Mouse (Mus musculus): ENCODE measurements around the gene Gm614. TPM values are rescaled to one million over a fixed set of nuclear protein-coding genes. Genes with fewer than 3 reads are reported as not detected.

Gene Gm614
- polyA plus RNA-seq, 1 experiment from 2014 or later = not detected

DNA sequence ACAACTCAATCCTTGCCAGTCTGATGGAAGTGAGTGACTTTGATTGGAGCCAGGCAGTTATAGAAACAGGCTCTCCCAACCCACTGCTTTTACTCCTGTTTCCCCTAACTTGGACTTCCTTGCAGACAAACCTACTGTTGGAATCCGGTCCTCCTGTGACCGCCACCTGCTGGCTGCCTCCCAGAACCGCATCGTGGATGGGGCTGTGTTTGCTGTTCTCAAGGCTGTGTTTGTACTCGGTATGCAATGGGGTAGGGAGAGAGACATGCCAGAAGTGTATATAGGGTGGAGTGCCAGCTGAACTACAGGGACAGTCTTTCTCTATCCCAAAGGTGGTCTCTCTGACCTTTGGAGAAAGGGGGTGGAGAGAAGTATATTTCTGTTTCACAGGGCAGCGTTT, 21.7 kb upstream of the Gm614 start:
- Histone ChIP-seq H3K4me1 (no peaks in the 10 kb centered on the region), H3K9me3 (replicated peaks) (no peaks in the 10 kb centered on the region), H3K27me3 (ENCODE audit: low read depth, poor library complexity, severe bottlenecking) (peaks cover 99% of the 10 kb centered on the region), H3K27ac (no peak overlapping the region), H3K4me3 (no peak overlapping the region), H3K36me3 (peaks cover 100% of the 10 kb centered on the region)
- peak; percentile 71 for DNase-seq (ENCODE audit: low spot score)
- WGBS = 34% methylated on average over 6 of the region's 6 CpGs

DNA sequence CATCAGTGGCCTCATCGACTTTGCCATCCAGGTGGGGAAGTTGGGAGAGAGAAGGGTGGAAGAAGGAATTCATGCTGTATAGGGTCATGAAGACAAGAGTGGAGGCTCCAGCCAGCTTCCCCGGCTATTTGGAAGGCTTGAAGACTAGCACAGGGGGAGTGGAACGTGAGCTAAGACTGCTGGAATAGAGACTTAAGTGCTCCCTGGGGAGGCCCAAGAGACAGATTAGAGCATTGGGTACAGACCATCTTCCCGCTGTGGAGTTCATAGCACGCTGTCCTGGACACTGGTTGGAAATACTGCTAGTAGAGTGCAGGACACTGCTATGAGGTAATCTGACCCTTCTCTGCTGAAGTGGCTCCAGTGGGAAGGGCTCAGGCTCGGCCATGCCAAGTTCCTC, 19.0 kb upstream of the Gm614 start:
- DNase-seq (ENCODE audit: low spot score) = no peak
- H3K4me1 ChIP-seq = no peaks in the 10 kb centered on the region
- peaks cover 99% of the 10 kb centered on the region for H3K36me3 ChIP-seq
- no peak overlapping the region for H3K4me3 ChIP-seq
- 77% methylated on average over 6 of the region's 6 CpGs for WGBS
- no peak overlapping the region for H3K27ac ChIP-seq
- H3K27me3 ChIP-seq (ENCODE audit: low read depth, poor library complexity, severe bottlenecking) = peaks cover 98% of the 10 kb centered on the region
- H3K9me3 ChIP-seq (replicated peaks) = no peaks in the 10 kb centered on the region

DNA sequence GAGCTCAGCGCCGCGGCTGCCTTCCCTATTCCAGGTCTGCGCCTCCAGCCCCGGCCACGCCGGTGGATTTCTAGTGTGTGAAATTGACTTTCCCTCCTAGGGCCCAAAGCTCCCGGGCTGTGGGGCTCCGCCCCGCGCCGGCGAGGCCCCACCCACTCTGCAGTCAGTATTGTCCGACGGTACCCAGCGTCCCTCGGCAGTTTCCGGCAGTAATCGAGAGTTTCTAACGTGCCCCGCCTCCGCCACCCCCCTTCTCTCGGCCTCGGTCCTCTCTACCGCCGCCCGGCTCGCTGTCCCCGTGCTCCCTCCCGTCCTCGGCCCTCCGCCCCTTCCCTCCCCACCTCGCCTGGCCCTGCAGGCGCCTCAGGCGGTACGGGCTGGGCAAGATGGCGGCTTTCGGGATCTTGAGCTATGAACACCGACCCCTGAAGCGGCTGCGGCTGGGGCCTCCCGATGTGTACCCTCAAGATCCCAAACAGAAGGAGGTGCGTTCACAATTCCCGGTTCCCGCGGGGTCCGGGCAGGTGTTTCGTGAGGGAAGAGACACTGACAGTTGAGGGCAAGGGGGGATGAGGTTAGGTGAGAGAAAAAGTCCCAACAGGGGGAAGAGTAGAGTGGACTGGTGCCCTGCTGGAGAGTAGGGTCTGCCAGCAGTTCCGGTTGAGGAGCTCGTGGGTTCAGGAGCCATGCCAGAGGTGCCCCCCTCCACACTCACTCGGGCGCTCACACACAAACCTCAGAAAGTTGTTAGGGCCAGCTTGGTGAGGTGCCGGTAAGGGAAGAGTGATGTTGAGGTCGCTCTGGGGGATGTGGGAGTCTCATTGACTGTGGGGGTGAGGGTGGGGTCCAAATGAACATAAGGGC, 10.3 kb upstream of the Gm614 start, which contains the start of gene Med12:
Gene Med12, plus strand, starts transcription at position 156 of the 864 bp plus-strand sequence.
- H3K4me3 ChIP-seq = peak within 1 kb of the TSS; percentile 65
- no peaks in the 10 kb centered on the region for H3K9me3 ChIP-seq (replicated peaks)
- peaks cover 89% of the 10 kb centered on the region for H3K27me3 ChIP-seq (ENCODE audit: low read depth, poor library complexity, severe bottlenecking)
- peaks cover 39% of the 10 kb centered on the region for H3K36me3 ChIP-seq
- 13% methylated on average over 53 of the region's 54 CpGs for WGBS
- peak within 1 kb of the TSS; percentile 90 for H3K27ac ChIP-seq
- peaks cover 14% of the 10 kb centered on the region; the same call in 1 of the 2 replicates for H3K4me1 ChIP-seq
- DNase-seq (ENCODE audit: low spot score) = peak; percentile 85

DNA sequence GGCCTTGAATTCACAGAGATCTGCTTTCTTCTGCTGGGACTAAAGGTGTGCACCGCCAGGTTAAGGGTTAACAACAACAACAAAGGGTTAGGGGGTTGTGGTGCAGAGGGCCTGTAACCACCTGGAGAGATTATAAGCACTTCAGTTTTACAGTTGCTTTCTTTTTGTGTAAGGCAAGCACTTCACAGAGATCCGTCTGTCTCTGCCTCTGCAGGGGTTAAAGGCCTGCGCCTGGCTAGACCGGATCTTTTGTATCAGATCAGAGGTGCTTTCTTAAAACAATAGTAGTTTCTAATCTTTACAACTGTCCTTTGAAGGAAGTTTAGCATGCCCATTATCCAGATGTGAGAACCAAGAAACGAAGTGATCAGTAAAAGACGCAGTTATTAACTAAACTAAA, 9.6 kb upstream of the Gm614 start:
- WGBS = 20% methylated on average over 6 of the region's 6 CpGs
- peak overlapping the region; percentile 90 for H3K27ac ChIP-seq
- no peaks in the 10 kb centered on the region for H3K9me3 ChIP-seq (replicated peaks)

DNA sequence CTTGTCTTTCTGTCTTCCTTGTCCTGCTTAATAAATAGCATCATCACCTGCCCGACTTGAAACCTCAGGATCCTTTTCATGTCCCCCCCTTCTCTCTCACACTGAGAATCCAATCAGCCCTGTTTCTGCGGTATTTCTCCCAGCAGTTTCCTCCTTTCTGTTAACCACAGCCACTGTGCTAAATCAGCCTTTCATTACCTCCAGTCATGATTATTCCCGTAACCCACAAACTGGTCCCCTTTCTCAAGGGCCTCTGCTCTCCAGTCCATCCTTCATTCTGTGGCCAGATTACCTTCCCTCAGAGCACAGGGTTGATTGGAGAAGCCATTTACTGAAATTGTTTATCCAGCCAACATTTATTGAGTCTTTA, 4.9 kb upstream of the Gm614 start, which contains the start of gene Gm20489:
Gene Gm20489, minus strand, starts transcription at position 269 of the 370 bp plus-strand sequence.
- no peak for DNase-seq (ENCODE audit: low spot score)
- Histone ChIP-seq H3K27ac (no peak within 1 kb of the TSS; the same call in 1 of the 2 replicates), H3K27me3 (ENCODE audit: low read depth, poor library complexity, severe bottlenecking) (peaks cover 87% of the 10 kb centered on the region), H3K36me3 (no peaks in the 10 kb centered on the region), H3K4me3 (no peak within 1 kb of the TSS), H3K4me1 (peaks cover 32% of the 10 kb centered on the region), H3K9me3 (replicated peaks) (no peaks in the 10 kb centered on the region)
- 44% methylated on average over 3 of the region's 3 CpGs for WGBS

More for the DNA sequence above, 9.6 kb upstream of the Gm614 start:
- DNase-seq (ENCODE audit: low spot score) = no peak
- Histone ChIP-seq H3K27me3 (ENCODE audit: low read depth, poor library complexity, severe bottlenecking) (peaks cover 89% of the 10 kb centered on the region), H3K4me1 (peaks cover 18% of the 10 kb centered on the region; the same call in 1 of the 2 replicates), H3K36me3 (peaks cover 32% of the 10 kb centered on the region), H3K4me3 (peak overlapping the region; percentile 65)

DNA sequence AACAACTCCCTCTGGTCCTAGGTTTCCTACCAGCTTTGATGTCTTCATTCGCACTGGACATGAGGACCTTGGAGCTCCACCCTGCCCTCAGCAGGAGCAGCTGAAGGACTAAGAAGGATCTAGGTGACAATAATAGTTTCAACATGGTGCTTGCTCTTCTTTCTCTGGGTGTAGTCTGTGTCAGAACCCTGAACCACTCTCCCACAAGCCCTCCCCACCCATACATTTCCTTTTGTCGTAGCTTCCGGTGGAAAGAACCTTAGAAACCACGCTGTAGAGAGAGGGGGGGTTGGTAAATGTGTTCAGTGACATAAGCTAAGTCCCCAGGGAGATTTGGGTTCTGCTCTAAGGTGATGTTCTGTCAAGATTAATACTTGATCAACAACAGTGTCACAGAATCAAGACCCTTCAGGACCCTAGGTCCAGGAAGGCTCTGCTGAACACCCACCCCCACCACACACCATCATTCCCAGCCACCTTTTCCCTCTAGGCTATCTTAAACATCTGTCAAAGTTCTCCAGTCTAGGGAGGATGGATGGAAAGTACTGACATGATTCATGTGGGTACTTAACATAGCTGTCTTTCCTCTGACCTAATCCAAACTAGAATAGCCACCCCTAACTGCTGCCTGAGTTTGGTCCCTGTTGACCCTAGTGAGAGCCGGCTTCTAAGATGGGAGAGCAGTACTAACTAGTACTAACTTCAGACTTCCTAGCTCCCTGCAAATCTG, 4.4 kb upstream of the Gm614 start, which contains the start of gene Il2rg:
Gene Il2rg, minus strand, starts transcription at position 231 of the 730 bp plus-strand sequence.
- Histone ChIP-seq H3K9me3 (replicated peaks) (no peaks in the 10 kb centered on the region), H3K4me3 (no peak within 1 kb of the TSS), H3K27me3 (ENCODE audit: low read depth, poor library complexity, severe bottlenecking) (peaks cover 87% of the 10 kb centered on the region), H3K4me1 (peaks cover 28% of the 10 kb centered on the region), H3K36me3 (no peaks in the 10 kb centered on the region), H3K27ac (no peak within 1 kb of the TSS; the same call in 1 of the 2 replicates)
- no peak for DNase-seq (ENCODE audit: low spot score)
- 82% methylated on average over 5 of the region's 5 CpGs for WGBS

DNA sequence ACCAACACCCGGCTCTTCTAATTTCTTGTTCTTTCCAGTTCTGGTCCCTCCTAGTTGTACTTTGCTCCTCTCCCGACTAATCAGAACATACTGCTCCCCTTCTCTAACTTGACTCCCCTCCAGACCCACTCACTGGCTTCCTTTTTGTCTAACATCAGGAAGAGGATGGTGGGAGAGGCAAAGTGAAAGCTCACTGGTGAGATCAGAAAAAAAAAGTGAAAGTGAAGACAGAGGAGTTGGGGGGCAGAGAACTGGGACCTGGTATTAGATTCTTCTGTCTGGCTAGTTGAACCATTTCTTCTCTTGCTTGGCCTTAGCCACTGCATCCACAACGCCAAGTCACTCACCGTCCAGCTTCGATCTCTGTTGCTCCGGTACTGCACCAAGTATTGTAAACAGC, 2.8 kb upstream of the Gm614 start:
- Histone ChIP-seq H3K27ac (no peak overlapping the region), H3K4me1 (peaks cover 26% of the 10 kb centered on the region), H3K36me3 (no peaks in the 10 kb centered on the region), H3K9me3 (replicated peaks) (no peaks in the 10 kb centered on the region), H3K4me3 (no peak overlapping the region), H3K27me3 (ENCODE audit: low read depth, poor library complexity, severe bottlenecking) (peaks cover 89% of the 10 kb centered on the region)
- 94% methylated on average over 6 of the region's 6 CpGs for WGBS
- DNase-seq (ENCODE audit: low spot score) = no peak

DNA sequence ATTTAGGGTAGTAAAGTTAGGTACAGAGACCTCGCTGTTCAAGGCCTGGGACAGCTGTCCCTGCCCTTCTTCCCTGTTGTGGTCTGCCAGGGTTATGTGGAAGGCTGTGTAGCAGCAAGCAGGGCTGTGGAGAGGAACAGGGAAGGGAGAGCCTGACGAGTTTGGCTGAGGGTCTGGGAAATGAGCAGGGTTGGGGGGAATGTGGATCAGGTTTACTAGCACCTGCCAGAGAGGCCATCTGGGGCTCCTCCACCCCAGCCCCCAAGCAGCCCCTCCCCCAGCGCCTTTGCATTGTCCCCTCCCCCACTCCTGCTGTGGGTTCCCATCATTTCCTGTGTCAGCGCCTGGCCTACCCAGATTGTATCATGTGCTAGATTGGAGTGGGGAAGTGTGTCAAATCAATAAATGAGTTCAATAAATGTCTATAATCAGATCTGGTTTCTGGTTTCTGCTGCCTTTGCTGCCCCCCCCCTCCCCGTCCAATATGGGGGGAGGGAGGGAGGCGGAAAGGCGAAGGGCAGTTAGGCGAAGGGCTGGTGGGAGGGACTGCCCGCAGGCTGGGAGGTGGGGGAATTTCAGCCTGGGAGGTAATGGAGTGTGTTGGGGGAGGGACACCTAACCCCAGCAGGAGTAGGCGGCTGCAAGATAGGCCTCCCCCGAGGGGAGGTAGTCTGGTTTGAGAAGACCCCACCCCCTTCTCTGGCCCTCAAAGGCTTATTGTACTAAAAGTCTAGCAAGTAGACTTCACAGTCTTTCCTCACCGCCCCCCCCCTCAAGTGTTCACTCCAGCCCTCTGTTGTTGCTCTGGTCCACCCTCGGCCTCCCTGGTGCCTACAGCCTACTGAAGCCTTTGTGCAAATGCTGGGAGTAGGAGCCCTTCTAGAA, 3.1 kb downstream of the Gm614 start:
- Histone ChIP-seq H3K4me3 (0 out of 2 replicates have a peak overlapping the region, but pooled peaks have one; percentile 6), H3K27ac (peak overlapping the region; percentile 86), H3K36me3 (peaks cover 20% of the 10 kb centered on the region), H3K27me3 (ENCODE audit: low read depth, poor library complexity, severe bottlenecking) (peaks cover 97% of the 10 kb centered on the region), H3K4me1 (peaks cover 33% of the 10 kb centered on the region), H3K9me3 (replicated peaks) (no peaks in the 10 kb centered on the region)
- peak; percentile 78 for DNase-seq (ENCODE audit: low spot score)
- 10% methylated on average over 8 of the region's 13 CpGs for WGBS

DNA sequence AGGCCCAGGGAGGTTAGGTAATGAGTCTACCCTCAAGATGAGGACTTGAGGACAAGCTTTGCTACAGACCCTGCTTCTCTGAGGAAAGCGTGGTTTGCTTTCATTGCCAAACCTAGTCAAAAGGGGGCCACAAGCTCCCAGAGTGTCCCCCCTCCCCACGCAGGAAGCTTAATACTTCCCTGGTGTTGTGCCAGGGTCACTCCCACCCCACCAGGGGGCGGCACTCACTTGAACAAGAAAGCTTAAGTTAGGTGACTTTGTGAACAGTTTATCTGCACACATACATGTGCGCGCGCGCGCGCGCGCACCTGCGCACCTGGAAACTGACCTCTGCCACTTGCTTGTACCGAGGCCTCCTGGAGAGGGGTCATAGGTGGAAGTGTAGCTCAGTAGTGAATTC, 7.2 kb downstream of the Gm614 start:
- peaks cover 23% of the 10 kb centered on the region for H3K4me1 ChIP-seq
- H3K9me3 ChIP-seq (replicated peaks) = no peaks in the 10 kb centered on the region
- peaks cover 20% of the 10 kb centered on the region for H3K36me3 ChIP-seq
- DNase-seq (ENCODE audit: low spot score) = no peak
- H3K27me3 ChIP-seq (ENCODE audit: low read depth, poor library complexity, severe bottlenecking) = peaks cover 83% of the 10 kb centered on the region
- WGBS = 88% methylated on average over 13 of the region's 13 CpGs
- H3K4me3 ChIP-seq = peak overlapping the region; percentile 66
- no peak overlapping the region for H3K27ac ChIP-seq

DNA sequence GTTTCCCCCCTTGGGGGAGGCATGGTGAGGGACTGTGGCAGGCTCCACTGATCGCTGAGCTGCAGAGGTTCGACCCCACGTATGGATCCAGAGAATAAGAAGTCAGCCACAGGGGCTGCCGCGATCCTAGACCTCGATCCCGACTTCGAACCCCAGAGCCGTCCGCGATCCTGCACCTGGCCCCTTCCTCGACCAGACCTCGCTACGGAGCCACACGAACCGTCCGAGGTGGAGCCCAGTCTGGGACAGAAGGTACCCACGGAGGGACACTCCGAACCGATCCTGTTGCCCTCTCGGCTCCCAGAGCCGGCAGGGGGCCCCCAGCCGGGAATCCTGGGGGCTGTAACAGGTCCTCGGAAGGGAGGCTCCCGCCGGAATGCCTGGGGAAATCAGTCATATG, 9.1 kb downstream of the Gm614 start:
- peak overlapping the region; percentile 66 for H3K4me3 ChIP-seq
- H3K27me3 ChIP-seq (ENCODE audit: low read depth, poor library complexity, severe bottlenecking) = peaks cover 66% of the 10 kb centered on the region
- peaks cover 20% of the 10 kb centered on the region for H3K36me3 ChIP-seq
- no peaks in the 10 kb centered on the region for H3K9me3 ChIP-seq (replicated peaks)
- H3K4me1 ChIP-seq = peaks cover 12% of the 10 kb centered on the region
- no peak for DNase-seq (ENCODE audit: low spot score)
- peak overlapping the region; percentile 89 for H3K27ac ChIP-seq
- WGBS = 10% methylated on average over 26 of the region's 26 CpGs

DNA sequence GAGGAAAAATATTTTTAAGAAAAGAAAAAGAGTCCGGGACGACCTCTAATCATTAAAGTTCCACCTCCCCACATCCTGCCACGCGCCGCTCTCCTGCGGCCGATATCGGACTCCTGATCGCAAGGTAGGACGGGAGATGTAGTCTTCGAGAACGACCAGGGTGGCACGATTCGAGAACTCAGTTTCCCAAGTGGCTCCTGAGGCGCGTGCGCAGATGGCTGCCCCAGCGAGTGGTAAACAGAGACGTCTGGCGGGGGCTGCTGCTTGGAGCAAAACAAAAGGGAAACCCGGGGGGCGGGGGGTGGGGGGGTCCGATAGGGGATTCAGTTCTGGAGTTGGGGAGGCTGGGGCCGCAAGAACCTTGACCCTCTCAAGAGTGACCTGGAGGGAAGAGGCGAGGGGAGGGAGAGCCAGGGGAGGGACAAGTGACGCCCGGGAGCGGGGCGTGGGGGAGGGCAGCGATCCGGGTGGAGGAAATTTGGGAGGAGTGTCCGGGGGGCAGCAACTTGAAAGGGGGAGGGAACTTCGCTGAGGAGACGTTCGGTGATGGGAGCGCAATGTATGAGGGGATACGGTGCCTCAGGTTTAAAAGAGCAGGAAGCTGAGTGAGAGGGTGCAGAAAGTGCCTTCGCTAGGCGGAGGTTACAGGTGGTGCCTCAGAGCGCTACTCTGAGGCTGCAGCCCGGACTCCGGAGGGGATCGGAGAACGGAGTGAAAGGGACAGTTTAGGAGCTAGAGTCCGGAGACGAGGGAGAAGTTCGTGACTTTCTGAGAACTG, 9.7 kb downstream of the Gm614 start, which contains the start of gene Foxo4:
Gene Foxo4, plus strand, starts transcription at position 577 of the 778 bp plus-strand sequence.
- peak; percentile 83 for DNase-seq (ENCODE audit: low spot score)
- Histone ChIP-seq H3K4me3 (peak within 1 kb of the TSS; percentile 66), H3K27ac (peak within 1 kb of the TSS; percentile 89), H3K9me3 (replicated peaks) (no peaks in the 10 kb centered on the region), H3K4me1 (peaks cover 6% of the 10 kb centered on the region; the same call in 1 of the 2 replicates), H3K36me3 (peaks cover 19% of the 10 kb centered on the region), H3K27me3 (ENCODE audit: low read depth, poor library complexity, severe bottlenecking) (peaks cover 65% of the 10 kb centered on the region)
- WGBS = 14% methylated on average over 47 of the region's 47 CpGs
